Mouse (Mus musculus) kidney, embryonic 16.5 days (tissue): ENCODE results near the gene Hspa12a. TPM values are rescaled to one million over a fixed set of nuclear protein-coding genes. Genes with fewer than 3 reads are reported as not detected.

Source experiments
- ATAC-seq: fragments of 200-750 bp; cut with Nextera tagmentation; 2 replicates; pipeline ENCODE4 v1.8.0; 2017; ENCODE audit warnings: moderate TSS enrichment; ENCODE audit not compliant: low FRiP score, low TSS enrichment
- H3K27ac ChIP-seq: fragments of 300-500 bp; sonication (generic); 2 replicates; pipeline ENCODE4 v1.5.1; 2014; ENCODE audit warnings: low read length
- H3K27me3 ChIP-seq: fragments of 300-500 bp; sonication (generic); 2 replicates; pipeline ENCODE4 v1.6.1; 2014; ENCODE audit warnings: low read length, control low read depth, mixed read lengths; ENCODE audit not compliant: insufficient read depth
- H3K36me3 ChIP-seq: fragments of 300-500 bp; sonication (generic); 2 replicates; pipeline ENCODE4 v1.6.1; 2014; ENCODE audit warnings: low read length, control low read depth, mixed read lengths; ENCODE audit not compliant: insufficient read depth
- H3K4me1 ChIP-seq: fragments of 300-500 bp; sonication (generic); 2 replicates; pipeline ENCODE4 v1.6.1; 2014; ENCODE audit warnings: low read length, control low read depth, mixed read lengths; ENCODE audit not compliant: insufficient read depth
- H3K4me2 ChIP-seq: fragments of 300-500 bp; sonication (generic); replicated peaks from 2 replicates; pipeline ENCODE4 v1.6.1; 2014; ENCODE audit warnings: low read depth, low read length
- H3K4me3 ChIP-seq: fragments of 300-500 bp; sonication (generic); 2 replicates; pipeline ENCODE4 v1.5.1; 2014; ENCODE audit warnings: mild to moderate bottlenecking, low read length
- H3K9ac ChIP-seq: fragments of 300-500 bp; sonication (generic); replicated peaks from 2 replicates; pipeline ENCODE4 v1.6.1; 2014; ENCODE audit warnings: low read length
- H3K9me3 ChIP-seq: fragments of 300-500 bp; sonication (generic); 2 replicates; pipeline ENCODE4 v1.6.1; 2016; ENCODE audit warnings: low read length, control low read depth
- WGBS: fragments of 180-500 bp; shearing (Covaris S2); extraction: QIAGEN DNeasy Blood & Tissue Kit; methylation state at CpG from one replicate; pipeline ENCODE4 v1.1.7; 2014; 5-methylcytosine and 5-hydroxymethylcytosine counted together
- polyA plus RNA-seq: library from polyadenylated mRNA; unstranded; fragments of >200 nt; fragmentation: Nextera tagmentation; extraction: Ambion mirVana; gene quantifications from 2 replicates; pipeline ENCODE4 v1.2.1, GENCODE M21; 2015

Hspa12a gene
- polyA plus RNA-seq, 1 experiment from 2014 or later = 18.1 TPM

DNA sequence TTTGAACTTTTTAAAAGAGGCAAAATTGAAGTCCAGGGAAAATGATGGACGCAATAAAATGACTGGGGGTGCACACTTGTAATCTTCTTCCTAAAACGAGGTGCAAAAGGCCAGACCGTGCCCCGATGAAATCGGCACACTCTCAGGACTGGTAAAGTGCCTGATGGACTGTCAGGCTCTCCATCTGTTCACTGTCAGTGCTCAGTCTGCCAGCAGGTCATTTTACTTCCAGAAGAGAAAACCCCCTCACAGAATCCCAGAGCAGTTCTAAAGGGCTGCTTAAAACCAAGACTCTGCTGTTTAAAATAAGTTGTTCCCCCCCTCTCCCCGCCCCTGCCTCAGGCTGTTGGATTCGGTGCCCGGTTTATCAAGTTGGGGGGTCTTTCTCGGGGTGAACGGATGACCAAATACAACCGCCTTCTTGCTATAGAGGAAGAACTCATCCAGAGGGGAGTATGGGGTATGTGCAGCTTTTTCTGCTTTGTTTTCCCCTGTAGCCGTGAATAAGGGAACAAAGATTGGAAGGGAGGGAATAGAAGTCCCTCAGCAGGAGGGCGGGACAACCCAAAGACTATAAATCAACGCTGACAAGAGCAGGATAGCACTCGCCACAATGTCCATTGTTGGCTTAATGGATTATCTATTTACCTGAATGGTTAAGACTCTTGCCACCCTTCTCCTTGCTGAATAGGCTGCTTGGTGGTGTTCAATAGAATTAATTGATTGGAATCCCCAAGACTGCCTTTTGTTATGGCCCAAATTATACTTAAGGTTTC lies 25.5 kb upstream of the Hspa12a start:
- Histone ChIP-seq H3K4me1 (no peaks in the 10 kb centered on the region), H3K27me3 (peaks cover 5% of the 10 kb centered on the region; the same call in 1 of the 2 replicates), H3K27ac (no peak overlapping the region), H3K36me3 (no peaks in the 10 kb centered on the region), H3K9ac (no peak overlapping the region), H3K4me2 (no peak overlapping the region), H3K9me3 (no peaks in the 10 kb centered on the region), H3K4me3 (no peak overlapping the region)
- ATAC-seq = no peak
- WGBS = 42% methylated on average over 15 of the region's 15 CpGs

DNA sequence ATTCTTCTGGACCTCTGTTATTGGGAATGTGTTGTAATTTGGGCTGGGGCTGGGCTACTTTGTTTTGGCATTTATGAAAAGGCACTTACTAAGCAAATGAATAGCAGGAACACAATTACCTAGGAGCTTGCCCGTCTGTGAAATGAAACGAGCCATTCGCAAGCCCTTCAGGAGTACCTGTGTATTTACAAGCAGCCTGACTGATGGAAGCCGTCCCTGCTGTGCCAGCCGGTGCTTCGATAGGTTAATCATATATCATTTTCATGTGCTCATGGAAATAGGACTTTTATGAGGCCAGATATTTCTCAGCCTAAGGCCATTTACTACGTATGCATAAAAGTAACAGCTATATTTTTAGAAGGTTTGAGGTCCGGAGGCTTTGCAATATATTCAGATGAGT lies 19.6 kb upstream of the Hspa12a start:
- no peaks in the 10 kb centered on the region for H3K4me1 ChIP-seq
- no peak overlapping the region for H3K27ac ChIP-seq
- no peak overlapping the region for H3K4me3 ChIP-seq
- WGBS = 51% methylated on average over 8 of the region's 8 CpGs
- H3K9ac ChIP-seq = no peak overlapping the region
- H3K36me3 ChIP-seq = no peaks in the 10 kb centered on the region
- ATAC-seq = no peak
- no peaks in the 10 kb centered on the region for H3K9me3 ChIP-seq
- H3K4me2 ChIP-seq = no peak overlapping the region
- H3K27me3 ChIP-seq = peaks cover 5% of the 10 kb centered on the region; the same call in 1 of the 2 replicates

DNA sequence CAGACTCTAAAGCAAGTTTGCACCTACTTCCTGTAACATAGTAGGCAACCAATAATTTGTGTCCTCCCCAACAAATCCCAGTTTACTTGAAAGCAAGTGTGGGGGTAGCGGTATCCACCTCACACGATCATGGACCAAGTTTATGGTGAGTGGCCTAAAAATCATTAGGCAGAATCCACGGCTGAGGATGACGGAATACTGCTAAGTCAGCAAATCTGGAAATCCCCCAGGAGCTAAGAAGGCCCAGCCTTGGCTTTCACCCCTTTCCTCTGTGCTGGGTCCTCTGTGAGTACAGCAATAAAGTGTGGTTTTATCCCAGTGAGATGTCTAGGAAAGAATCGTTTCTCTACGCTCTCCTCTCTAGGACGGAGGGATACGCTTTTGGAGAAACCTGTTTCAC lies 11.3 kb upstream of the Hspa12a start:
- no peak for ATAC-seq
- Histone ChIP-seq H3K27ac (no peak overlapping the region), H3K36me3 (no peaks in the 10 kb centered on the region), H3K9me3 (no peaks in the 10 kb centered on the region), H3K4me2 (no peak overlapping the region), H3K4me1 (no peaks in the 10 kb centered on the region), H3K27me3 (peaks cover 26% of the 10 kb centered on the region), H3K4me3 (no peak overlapping the region), H3K9ac (no peak overlapping the region)
- WGBS = 87% methylated on average over 8 of the region's 8 CpGs

DNA sequence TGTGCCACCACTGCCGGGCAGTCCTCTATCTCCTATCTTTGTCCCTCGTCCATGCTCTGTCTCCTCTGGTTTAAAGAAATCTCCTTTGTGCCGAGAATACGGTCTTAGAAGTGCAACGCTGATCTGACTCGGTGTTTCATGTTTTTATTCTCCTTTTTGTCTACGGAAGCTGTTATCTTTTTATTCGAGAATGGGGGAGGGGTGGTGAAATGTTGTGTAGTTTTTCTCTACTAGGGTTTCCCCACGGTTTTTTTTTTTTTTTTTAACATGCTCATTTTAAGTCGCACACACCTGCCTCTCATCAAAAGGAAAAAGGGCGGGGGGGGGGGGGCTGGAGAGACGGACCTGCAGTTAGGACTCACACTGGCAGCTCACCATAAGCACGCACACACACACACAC lies 8.8 kb upstream of the Hspa12a start:
- H3K4me2 ChIP-seq = no peak overlapping the region
- H3K4me1 ChIP-seq = no peaks in the 10 kb centered on the region
- H3K27ac ChIP-seq = no peak overlapping the region
- H3K9me3 ChIP-seq = no peaks in the 10 kb centered on the region
- no peak overlapping the region for H3K9ac ChIP-seq
- ATAC-seq = no peak
- no peaks in the 10 kb centered on the region for H3K36me3 ChIP-seq
- peaks cover 28% of the 10 kb centered on the region for H3K27me3 ChIP-seq
- 74% methylated on average over 12 of the region's 13 CpGs for WGBS
- H3K4me3 ChIP-seq = no peak overlapping the region

DNA sequence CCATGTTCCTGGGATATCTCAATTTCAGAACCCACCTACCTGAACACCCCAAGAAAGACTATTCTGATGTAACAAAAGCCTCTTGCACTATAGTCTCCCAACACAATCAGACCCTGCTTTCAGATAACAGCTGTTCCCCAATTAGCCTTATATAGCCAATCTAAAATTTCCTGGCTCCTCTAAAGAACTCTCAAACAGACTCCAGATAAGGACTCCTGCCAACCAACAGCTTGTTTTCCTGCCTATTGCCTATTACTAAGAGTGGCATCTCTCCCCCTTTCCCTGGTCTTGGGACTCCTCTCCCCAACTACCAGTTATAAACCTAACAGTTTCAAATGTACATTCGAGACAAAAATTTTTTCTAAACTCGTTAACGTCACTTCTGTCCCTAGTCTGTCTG lies 8.1 kb upstream of the Hspa12a start:
- ATAC-seq = no peak

DNA sequence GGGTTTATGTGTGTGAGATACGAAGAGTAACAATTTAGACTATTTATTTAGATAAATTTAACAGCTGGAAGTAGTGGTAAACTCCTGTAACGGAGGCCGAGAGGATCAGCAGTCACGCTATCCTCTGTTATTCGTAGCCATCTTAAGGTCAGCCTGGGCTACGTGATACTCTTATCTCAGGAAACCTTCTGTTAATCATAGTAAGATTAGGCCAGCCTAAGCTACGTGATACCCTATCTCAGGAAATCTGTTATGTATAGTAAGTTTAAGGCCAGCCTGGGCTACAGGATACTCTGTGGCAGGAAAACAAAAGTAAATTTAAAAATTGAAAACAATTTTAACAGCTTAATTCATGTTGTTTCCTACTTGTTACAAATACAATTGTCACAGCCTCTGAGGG lies 2.5 kb upstream of the Hspa12a start:
- Histone ChIP-seq H3K4me3 (no peak overlapping the region), H3K4me2 (no peak overlapping the region), H3K27me3 (peaks cover 3% of the 10 kb centered on the region; the same call in 1 of the 2 replicates), H3K9ac (no peak overlapping the region), H3K36me3 (no peaks in the 10 kb centered on the region), H3K9me3 (no peaks in the 10 kb centered on the region), H3K27ac (no peak overlapping the region), H3K4me1 (peaks cover 11% of the 10 kb centered on the region)
- WGBS = 83% methylated on average over 7 of the region's 7 CpGs
- ATAC-seq = no peak

More for the DNA sequence above, 8.1 kb upstream of the Hspa12a start:
- Histone ChIP-seq H3K36me3 (no peaks in the 10 kb centered on the region), H3K9me3 (no peaks in the 10 kb centered on the region), H3K9ac (no peak overlapping the region), H3K27ac (no peak overlapping the region), H3K27me3 (peaks cover 28% of the 10 kb centered on the region), H3K4me1 (no peaks in the 10 kb centered on the region), H3K4me2 (no peak overlapping the region), H3K4me3 (no peak overlapping the region)
- 85% methylated on average over 3 of the region's 3 CpGs for WGBS

DNA sequence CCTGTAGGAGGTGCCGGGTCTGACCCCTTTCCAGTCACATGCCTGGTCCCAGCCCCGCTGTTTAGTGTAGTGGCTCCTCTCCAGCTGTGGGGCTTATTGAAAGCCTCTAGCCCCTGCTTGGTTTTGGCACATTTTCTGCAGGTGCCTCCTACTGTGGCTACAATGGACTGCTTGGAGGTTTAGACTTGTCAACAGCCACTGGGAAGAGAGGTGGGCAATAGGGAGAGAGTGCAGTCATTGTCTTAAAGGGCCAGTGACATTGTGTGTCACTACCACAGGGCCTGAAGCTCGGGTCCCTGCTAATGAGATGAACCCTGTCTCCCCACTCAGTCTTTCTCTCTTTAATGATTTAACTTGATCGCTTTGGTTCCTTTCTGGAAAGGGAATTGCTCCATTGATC lies 10.4 kb downstream of the Hspa12a start:
- Histone ChIP-seq H3K9me3 (no peaks in the 10 kb centered on the region), H3K4me3 (no peak overlapping the region), H3K27me3 (peaks cover 21% of the 10 kb centered on the region), H3K27ac (no peak overlapping the region), H3K36me3 (no peaks in the 10 kb centered on the region), H3K4me2 (no peak overlapping the region), H3K4me1 (0 out of 2 replicates have a peak, but pooled peaks cover 3% of the 10 kb centered on the region), H3K9ac (no peak overlapping the region)
- WGBS = 16% methylated on average over 4 of the region's 4 CpGs
- no peak for ATAC-seq

DNA sequence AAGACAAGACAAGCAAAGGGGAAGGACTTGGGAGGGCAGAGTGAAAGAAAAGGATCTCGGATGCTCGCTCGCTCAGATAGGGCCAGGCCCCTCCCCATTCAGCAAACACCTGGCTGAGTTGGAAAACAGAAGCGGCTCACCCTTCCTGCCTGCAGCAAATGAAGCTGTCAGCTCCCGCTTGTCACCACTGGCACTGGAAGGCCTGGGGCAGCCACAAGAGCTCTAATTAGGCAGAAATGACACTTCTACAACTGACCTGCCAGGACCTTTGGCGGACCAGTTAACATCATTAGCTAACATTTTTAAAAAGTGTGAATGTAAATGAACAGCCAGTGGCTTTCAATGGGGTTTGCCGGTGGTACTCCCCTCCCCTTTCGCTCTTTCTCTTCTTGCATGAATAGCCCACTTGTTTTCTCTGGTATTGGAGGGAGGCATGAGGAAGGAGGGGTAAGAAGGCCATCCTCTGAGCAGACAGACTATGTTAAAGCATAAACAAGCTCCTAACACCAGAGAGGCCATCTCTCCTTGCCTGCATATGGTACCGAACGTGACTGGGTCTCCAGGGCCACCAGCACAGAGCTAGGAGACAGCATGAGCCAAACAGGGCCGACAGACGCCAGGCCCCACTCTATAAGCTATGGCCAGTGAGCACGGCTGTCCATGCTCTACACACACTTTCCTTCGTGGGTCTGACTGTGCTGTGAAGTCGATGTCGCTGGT lies 12.2 kb downstream of the Hspa12a start:
- H3K9me3 ChIP-seq = no peaks in the 10 kb centered on the region
- no peak overlapping the region for H3K27ac ChIP-seq
- no peak overlapping the region for H3K4me3 ChIP-seq
- H3K4me2 ChIP-seq = no peak overlapping the region
- H3K27me3 ChIP-seq = peaks cover 21% of the 10 kb centered on the region
- 46% methylated on average over 16 of the region's 16 CpGs for WGBS
- no peak overlapping the region for H3K9ac ChIP-seq
- H3K36me3 ChIP-seq = no peaks in the 10 kb centered on the region
- H3K4me1 ChIP-seq = no peaks in the 10 kb centered on the region
- no peak for ATAC-seq

DNA sequence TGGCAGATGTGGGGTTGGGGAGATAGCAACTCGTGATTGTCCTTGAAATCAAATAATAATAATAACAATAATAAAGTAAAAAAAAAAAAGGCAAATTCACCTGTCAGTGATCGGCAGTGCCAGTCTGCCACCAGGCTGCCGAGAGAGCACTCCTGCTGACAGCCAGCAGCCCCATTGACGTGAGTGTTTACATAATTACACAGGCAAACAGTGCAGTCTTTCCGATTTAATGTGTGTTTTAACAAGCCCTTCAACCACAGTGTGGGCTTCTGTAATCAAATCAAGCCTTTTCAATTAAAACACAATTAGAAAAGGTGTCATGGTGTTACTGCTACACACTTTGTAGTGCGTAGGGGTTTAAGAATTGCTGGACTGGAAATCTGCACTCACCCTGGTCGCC lies 24.3 kb downstream of the Hspa12a start:
- H3K4me2 ChIP-seq = peak overlapping the region; percentile 28

DNA sequence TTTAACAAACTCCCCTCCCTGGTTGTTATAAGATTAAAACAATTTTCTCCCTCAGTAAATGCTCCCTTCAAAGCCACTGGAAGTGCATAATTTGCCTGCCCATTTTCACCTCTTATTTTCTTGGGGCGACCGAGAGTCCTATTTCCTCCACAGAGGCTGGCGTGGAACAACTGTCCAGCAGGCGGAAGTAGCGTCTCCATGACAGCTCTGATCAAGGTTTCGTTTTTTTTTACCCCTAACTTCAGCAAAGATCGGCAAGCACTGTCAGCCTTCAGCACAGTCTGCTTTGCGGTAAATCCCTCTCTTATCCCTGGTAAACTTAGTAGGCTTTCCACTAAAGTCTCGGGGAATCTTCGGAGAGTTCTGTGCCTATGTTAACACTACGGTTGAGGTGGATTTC lies 24.9 kb downstream of the Hspa12a start:
- peaks cover 8% of the 10 kb centered on the region for H3K27me3 ChIP-seq
- no peaks in the 10 kb centered on the region for H3K4me1 ChIP-seq
- ATAC-seq = no peak
- no peaks in the 10 kb centered on the region for H3K9me3 ChIP-seq
- H3K9ac ChIP-seq = 0 out of 2 replicates have a peak overlapping the region, but pooled peaks have one; percentile 43
- peak overlapping the region; percentile 28 for H3K4me2 ChIP-seq
- WGBS = 10% methylated on average over 11 of the region's 11 CpGs
- H3K36me3 ChIP-seq = no peaks in the 10 kb centered on the region
- peak overlapping the region; percentile 5; the same call in 1 of the 2 replicates for H3K4me3 ChIP-seq
- H3K27ac ChIP-seq = no peak overlapping the region

More for the DNA sequence above, 24.3 kb downstream of the Hspa12a start:
- H3K36me3 ChIP-seq = no peaks in the 10 kb centered on the region
- H3K27me3 ChIP-seq = peaks cover 8% of the 10 kb centered on the region
- H3K4me1 ChIP-seq = no peaks in the 10 kb centered on the region
- H3K9ac ChIP-seq = no peak overlapping the region
- no peak overlapping the region for H3K4me3 ChIP-seq
- H3K9me3 ChIP-seq = no peaks in the 10 kb centered on the region
- WGBS = 16% methylated on average over 7 of the region's 7 CpGs
- no peak overlapping the region for H3K27ac ChIP-seq
- ATAC-seq = no peak
